Mouse (Mus musculus) right cerebral cortex, adult 2 months (tissue): ENCODE measurements at regions not wholly inside any gene's neighbourhood (a gene's known extent, or its start where the extent isn't known, plus 50 kb on each side); places are given as distances from the start of the nearest gene placed in this dataset.

Experiments
- DNase-seq, 2 experiments: peaks; one replicate each; pipeline ENCODE4 v3.0.0; 2021 to 2022; ENCODE audit warnings: low spot score in 2 of 2

GRCm38 (mm10) chr5:96931576-96932152 is 65.8 kb upstream of the Bmp2k start:
- DNase-seq, result no peak

- DNase-seq, result no peak
Measured at GRCm38 (mm10) chr5:96936239-96936638, 61.2 kb upstream of the Bmp2k start.

- no peak for DNase-seq
Measured at GRCm38 (mm10) chr5:96938718-96939117, 58.8 kb upstream of the Bmp2k start.

GRCm38 (mm10) chr5:96939273-96939672 is 58.2 kb upstream of the Bmp2k start:
- DNase-seq, result no peak

- DNase-seq, result no peak
Measured at GRCm38 (mm10) chr5:96940170-96941086, 57.1 kb upstream of the Bmp2k start.

- DNase-seq, result no peak
Measured at GRCm38 (mm10) chr5:96941087-96941468, 56.4 kb upstream of the Bmp2k start.

GRCm38 (mm10) chr5:96941518-96941917 is 56.0 kb upstream of the Bmp2k start:
- DNase-seq, result no peak
